Mouse (Mus musculus) small intestine, adult 2 months (tissue): ENCODE data around the gene Terf2ip.

Experiments
- CTCF ChIP-seq: fragments of 200-500 bp; IDR thresholded peaks from 2 replicates; pipeline ENCODE4 v1.5.1; 2012; ENCODE audit warnings: low read depth, mild to moderate bottlenecking, control low read depth, inconsistent platforms, low read length, moderate library complexity, mixed read lengths; ENCODE audit not compliant: insufficient replicate concordance, insufficient read length; ENCODE audit errors: extremely low read depth
- POLR2A ChIP-seq: fragments of 200-500 bp; IDR thresholded peaks from 2 replicates; pipeline ENCODE4 v1.6.1; 2012; ENCODE audit warnings: low read depth, mild to moderate bottlenecking, control low read depth, inconsistent platforms, low read length, moderate library complexity

GRCm38 (mm10) chr8:111984511-111984910, 26.7 kb upstream of the Terf2ip start:
- TF ChIP-seq CTCF, result no peak
- TF ChIP-seq POLR2A, result no peak
